Mouse (Mus musculus) embryonic fibroblast, embryonic 13.5 days (primary cell): ENCODE data around the gene Selp.

Source experiments
- CTCF ChIP-seq: IDR thresholded peaks from 2 replicates; pipeline ENCODE4 v1.5.1; 2011; ENCODE audit warnings: mild to moderate bottlenecking, control low read depth, low read length, moderate library complexity, borderline replicate concordance; ENCODE audit not compliant: insufficient read depth
- POLR2A ChIP-seq: IDR thresholded peaks from 2 replicates; pipeline ENCODE4 v1.6.1; 2011; ENCODE audit warnings: low read depth, mild to moderate bottlenecking, control low read depth, low read length, moderate library complexity

DNA sequence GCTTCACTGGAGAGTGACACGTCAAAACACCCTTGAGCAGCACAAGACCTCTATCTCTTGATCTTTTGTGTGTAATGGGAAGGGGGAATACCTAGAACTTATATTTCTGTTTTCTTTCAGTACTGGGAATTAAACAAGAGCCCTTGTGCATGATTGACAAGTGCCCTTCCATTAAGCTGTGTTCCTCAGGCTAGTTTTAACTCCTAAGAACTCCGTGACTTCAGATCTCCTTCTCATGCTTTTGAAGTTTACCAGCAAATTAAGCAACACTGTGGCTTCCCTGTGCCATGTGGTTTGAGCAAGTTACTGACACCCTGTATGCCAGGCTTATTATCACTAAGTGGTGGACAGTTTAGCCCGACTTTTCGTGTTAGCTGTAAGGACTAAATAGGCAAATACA is 32.0 kb upstream of the Selp start:
- TF ChIP-seq CTCF = no peak
- TF ChIP-seq POLR2A = no peak
